Mouse (Mus musculus): ENCODE results near the gene Zfp935. TPM values are rescaled to one million over a fixed set of nuclear protein-coding genes. Genes with fewer than 3 reads are reported as not detected.
A peak's percentile ranks its signal among the peaks of the same experiment; 100 is the strongest.
"Not testable (repeated sequence)": the region's sequence is repeated elsewhere in the genome, so short reads cannot be mapped to it uniquely, and the experiment has no call there.

The Zfp935 gene
- polyA plus RNA-seq (2014; fragmentation: Nextera tagmentation; extraction: Ambion mirVana), result not detected in 2 replicates

DNA sequence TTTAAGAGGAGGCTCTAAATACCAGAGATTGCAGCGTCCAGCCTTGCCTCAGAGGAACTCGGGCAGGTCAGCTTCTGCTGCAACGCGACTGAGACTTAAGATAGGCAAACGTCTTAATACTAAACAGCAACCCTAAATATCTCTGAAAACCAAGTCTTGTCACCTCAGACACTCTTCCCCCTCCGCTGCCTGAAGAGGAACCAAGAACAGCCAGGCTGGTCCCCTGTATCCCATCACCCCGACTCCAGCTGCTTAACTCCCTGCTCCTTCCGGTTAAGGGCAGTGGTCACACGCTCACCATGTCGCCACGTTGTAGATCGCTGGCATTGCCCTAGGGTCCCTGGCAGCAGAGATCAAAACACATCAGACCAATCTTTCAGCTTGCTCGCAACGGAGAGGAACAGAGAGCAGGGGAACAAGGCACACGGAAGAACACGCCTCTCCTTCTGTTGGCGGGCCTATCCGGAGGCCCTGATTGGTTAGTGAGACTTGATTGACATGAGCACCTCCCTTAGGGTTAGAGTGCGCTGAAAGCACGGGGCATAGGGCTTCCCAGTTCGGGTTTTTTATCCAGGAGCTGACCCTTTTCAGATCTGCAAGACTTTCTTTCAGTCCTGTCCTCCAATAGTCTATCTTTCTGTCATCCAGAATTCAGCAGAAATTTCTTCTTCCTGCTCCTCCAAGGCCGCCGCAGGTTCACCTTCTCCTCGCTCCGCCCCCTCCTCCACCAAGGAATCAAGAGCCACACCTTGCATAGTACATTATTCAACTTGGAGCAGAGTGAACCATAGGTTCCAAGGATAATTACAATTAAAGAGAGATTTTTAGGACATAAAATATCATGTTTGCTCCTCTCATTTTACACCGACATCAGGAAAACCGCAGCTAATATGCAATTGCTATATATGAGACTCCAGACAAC is at the start of gene Zfp935:
Gene Zfp935 (minus strand): TSS at position 323 of the 922 bp plus-strand sequence.
- Histone ChIP-seq H3K9ac (ENCODE audit: low read depth, low read length) (peak within 1 kb of the TSS; percentile 58), H3K36me3 (ENCODE audit: control insufficient read depth, insufficient read depth, low read length) (peaks cover 11% of the 10 kb centered on the region; the same call in 1 of the 2 replicates), H3K9me3 (ENCODE audit: control insufficient read depth, low read length) (peaks cover 18% of the 10 kb centered on the region), H3K4me3 (ENCODE audit: low read depth, low read length) (peak within 1 kb of the TSS; percentile 40), H3K4me2 (ENCODE audit: low read depth, low read length) (peak within 1 kb of the TSS; percentile 40)
- not testable (repeated sequence) for H3K27me3 ChIP-seq (replicated peaks; ENCODE audit: control insufficient read depth, insufficient read depth, low read length); H3K4me1 ChIP-seq (ENCODE audit: control insufficient read depth, insufficient read depth, low read length); H3K27ac ChIP-seq (replicated peaks; ENCODE audit: low read depth, low read length)
- 2% methylated on average over 23 of the region's 27 CpGs for WGBS
- DNase-seq (ENCODE audit: low spot score) (peak; percentile 0), ATAC-seq (ENCODE audit: low read depth) (0 out of 2 replicates have a peak, but pooled peaks have one; percentile 57)

GRCm38 (mm10) chr13:62571099-62571498 is 12.8 kb upstream of the Zfp935 start, which contains the start of gene Zfp934:
TSS of gene Zfp934 (minus strand) at chr13:62571199.
- H3K9ac ChIP-seq (ENCODE audit: low read depth, low read length); H3K4me3 ChIP-seq (ENCODE audit: low read depth, low read length); ATAC-seq (ENCODE audit: low read depth); H3K27me3 ChIP-seq (replicated peaks; ENCODE audit: control insufficient read depth, insufficient read depth, low read length); H3K4me1 ChIP-seq (ENCODE audit: control insufficient read depth, insufficient read depth, low read length); H3K9me3 ChIP-seq (ENCODE audit: control insufficient read depth, low read length); H3K4me2 ChIP-seq (ENCODE audit: low read depth, low read length); H3K36me3 ChIP-seq (ENCODE audit: control insufficient read depth, insufficient read depth, low read length); H3K27ac ChIP-seq (replicated peaks; ENCODE audit: low read depth, low read length); DNase-seq (ENCODE audit: low spot score): not testable (repeated sequence)
- WGBS, result 95% methylated on average over 2 of the region's 6 CpGs

DNA sequence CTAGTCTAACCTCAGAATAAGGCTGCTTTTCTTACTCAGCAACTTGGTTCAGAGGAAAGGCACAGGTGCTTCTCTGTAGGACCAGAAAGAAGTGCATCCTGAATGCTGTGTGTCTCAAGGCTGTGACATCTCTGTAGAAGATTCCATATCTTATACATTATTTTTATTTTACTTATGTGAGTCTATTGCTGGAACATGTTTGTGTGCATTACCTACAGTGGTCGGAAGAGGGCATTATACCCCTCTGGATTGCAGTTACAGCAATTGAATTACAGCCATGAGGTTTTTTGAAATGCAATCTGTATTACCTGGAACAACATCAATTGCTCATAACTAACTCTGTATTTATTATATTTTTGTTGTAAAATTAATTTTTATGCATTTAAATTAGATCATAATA is 3.4 kb upstream of the Zfp935 start:
- H3K4me3 ChIP-seq (ENCODE audit: low read depth, low read length); H3K9ac ChIP-seq (ENCODE audit: low read depth, low read length); H3K27ac ChIP-seq (replicated peaks; ENCODE audit: low read depth, low read length); H3K4me2 ChIP-seq (ENCODE audit: low read depth, low read length); H3K36me3 ChIP-seq (ENCODE audit: control insufficient read depth, insufficient read depth, low read length); H3K4me1 ChIP-seq (ENCODE audit: control insufficient read depth, insufficient read depth, low read length); H3K27me3 ChIP-seq (replicated peaks; ENCODE audit: control insufficient read depth, insufficient read depth, low read length); ATAC-seq (ENCODE audit: low read depth); H3K9me3 ChIP-seq (ENCODE audit: control insufficient read depth, low read length); DNase-seq (ENCODE audit: low spot score): not testable (repeated sequence)
- WGBS, result 22% methylated on average over 1 of the region's 1 CpGs

DNA sequence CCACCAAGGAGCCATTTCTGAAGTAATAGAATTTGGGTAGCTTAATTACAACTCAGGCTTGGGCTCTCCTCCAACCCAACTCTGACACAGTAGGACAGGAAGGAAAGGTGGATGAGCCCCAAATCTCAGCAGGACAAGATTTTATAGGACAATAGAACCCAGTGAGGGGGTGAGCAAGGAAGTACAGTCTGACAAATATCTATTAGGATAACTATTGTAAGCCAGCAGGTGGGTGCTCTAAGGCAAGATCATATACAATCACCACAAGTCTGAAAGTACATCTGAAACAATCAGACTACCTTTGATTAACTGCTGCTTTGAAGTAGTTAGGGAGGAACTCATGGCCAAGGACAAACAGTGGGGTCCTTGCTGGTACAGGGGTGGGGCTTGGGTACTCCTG is 28.2 kb downstream of the Zfp935 start:
- H3K4me1 ChIP-seq (ENCODE audit: control insufficient read depth, insufficient read depth, low read length); H3K27ac ChIP-seq (replicated peaks; ENCODE audit: low read depth, low read length); H3K27me3 ChIP-seq (replicated peaks; ENCODE audit: control insufficient read depth, insufficient read depth, low read length); H3K4me3 ChIP-seq (ENCODE audit: low read depth, low read length); H3K36me3 ChIP-seq (ENCODE audit: control insufficient read depth, insufficient read depth, low read length); H3K4me2 ChIP-seq (ENCODE audit: low read depth, low read length); H3K9ac ChIP-seq (ENCODE audit: low read depth, low read length); ATAC-seq (ENCODE audit: low read depth); H3K9me3 ChIP-seq (ENCODE audit: control insufficient read depth, low read length); DNase-seq (ENCODE audit: low spot score): not testable (repeated sequence)

- H3K27me3 ChIP-seq (replicated peaks; ENCODE audit: control insufficient read depth, insufficient read depth, low read length); ATAC-seq (ENCODE audit: low read depth); H3K4me1 ChIP-seq (ENCODE audit: control insufficient read depth, insufficient read depth, low read length); DNase-seq (ENCODE audit: low spot score); H3K4me3 ChIP-seq (ENCODE audit: low read depth, low read length); H3K4me2 ChIP-seq (ENCODE audit: low read depth, low read length); H3K36me3 ChIP-seq (ENCODE audit: control insufficient read depth, insufficient read depth, low read length); H3K27ac ChIP-seq (replicated peaks; ENCODE audit: low read depth, low read length); H3K9me3 ChIP-seq (ENCODE audit: control insufficient read depth, low read length); H3K9ac ChIP-seq (ENCODE audit: low read depth, low read length): not testable (repeated sequence)
- WGBS, result 87% methylated on average over 1 of the region's 1 CpGs
These were observed 47.5 kb downstream of the Zfp935 start for GRCm38 (mm10) chr13:62510641-62511420.

DNA sequence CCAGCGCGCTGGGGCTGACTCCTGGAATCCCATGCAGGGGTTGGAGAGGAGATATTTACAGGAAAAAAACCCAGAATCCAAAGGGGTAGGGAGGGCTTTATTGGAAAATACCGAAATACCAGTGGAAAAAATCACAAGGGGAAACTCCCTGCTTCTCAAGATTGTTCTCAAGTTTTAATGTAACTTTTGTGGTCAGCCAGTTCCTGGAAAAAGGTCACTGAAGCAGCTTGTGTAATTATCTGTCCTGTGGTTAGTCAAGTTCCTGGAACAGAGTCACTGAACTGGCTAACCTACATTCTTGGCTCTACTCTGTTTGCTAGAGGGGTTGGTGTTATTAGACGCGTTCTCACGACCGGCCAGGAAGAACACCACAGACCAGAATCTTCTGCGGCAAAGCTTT is 85.7 kb downstream of the Zfp935 start:
- not testable (repeated sequence) for H3K36me3 ChIP-seq (ENCODE audit: control insufficient read depth, insufficient read depth, low read length); DNase-seq (ENCODE audit: low spot score); H3K4me1 ChIP-seq (ENCODE audit: control insufficient read depth, insufficient read depth, low read length); H3K4me3 ChIP-seq (ENCODE audit: low read depth, low read length); H3K4me2 ChIP-seq (ENCODE audit: low read depth, low read length); ATAC-seq (ENCODE audit: low read depth); H3K27ac ChIP-seq (replicated peaks; ENCODE audit: low read depth, low read length); H3K27me3 ChIP-seq (replicated peaks; ENCODE audit: control insufficient read depth, insufficient read depth, low read length); H3K9ac ChIP-seq (ENCODE audit: low read depth, low read length)
- peaks cover 12% of the 10 kb centered on the region for H3K9me3 ChIP-seq (ENCODE audit: control insufficient read depth, low read length)
- 94% methylated on average over 8 of the region's 8 CpGs for WGBS

GRCm38 (mm10) chr13:62469947-62470346 is 88.4 kb downstream of the Zfp935 start:
- H3K27me3 ChIP-seq (replicated peaks; ENCODE audit: control insufficient read depth, insufficient read depth, low read length); H3K36me3 ChIP-seq (ENCODE audit: control insufficient read depth, insufficient read depth, low read length); H3K9ac ChIP-seq (ENCODE audit: low read depth, low read length); H3K4me1 ChIP-seq (ENCODE audit: control insufficient read depth, insufficient read depth, low read length); ATAC-seq (ENCODE audit: low read depth); H3K4me3 ChIP-seq (ENCODE audit: low read depth, low read length); H3K4me2 ChIP-seq (ENCODE audit: low read depth, low read length); H3K27ac ChIP-seq (replicated peaks; ENCODE audit: low read depth, low read length): not testable (repeated sequence)
- peaks cover 17% of the 10 kb centered on the region for H3K9me3 ChIP-seq (ENCODE audit: control insufficient read depth, low read length)
- DNase-seq (ENCODE audit: low spot score), result peak; percentile 23

DNA sequence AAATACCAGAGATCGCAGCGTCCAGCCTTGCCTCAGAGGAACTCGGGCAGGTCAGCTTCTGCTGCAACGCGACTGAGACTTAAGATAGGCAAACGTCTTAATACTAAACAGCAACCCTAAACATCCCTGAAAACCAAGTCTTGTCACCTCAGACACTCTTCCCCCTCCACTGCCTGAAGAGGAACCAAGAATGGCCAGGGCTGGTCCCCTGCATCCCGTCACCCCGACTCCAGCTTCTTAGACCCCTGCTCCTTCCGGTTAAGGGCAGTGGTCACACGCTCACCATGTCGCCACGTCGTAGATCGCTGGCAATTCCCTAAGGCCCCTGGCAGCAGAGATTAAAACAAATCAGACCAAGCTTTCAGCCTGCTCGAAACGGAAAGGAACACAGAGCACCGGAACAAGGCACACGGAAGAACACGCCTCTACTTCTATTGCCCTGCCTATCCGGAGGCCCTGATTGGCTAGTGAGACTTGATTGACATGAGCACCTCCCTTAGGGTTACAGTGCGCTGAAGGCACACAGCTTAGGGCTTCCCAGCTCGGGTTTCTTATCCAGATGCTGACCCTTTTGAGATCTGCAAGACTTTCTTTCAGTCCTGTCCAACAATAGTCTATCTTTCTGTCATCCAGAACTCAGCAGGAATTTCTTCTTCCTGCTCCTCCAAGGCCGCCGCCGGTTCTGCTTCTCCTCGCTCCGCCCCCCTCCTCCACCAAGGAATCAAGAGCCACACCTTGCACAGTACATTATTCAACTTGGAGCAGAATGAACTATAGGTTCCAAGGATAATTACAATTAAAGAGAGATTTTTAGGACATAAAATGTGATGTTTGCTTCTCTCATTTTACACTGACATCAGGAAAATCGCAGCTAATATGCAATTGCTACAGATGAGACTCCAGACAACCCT is 91.6 kb downstream of the Zfp935 start, which contains the start of gene Gm49359:
Gene Gm49359 (minus strand): TSS at position 409 of the 911 bp plus-strand sequence.
- H3K4me3 ChIP-seq (ENCODE audit: low read depth, low read length), result peak within 1 kb of the TSS; percentile 65
- not testable (repeated sequence) for H3K27me3 ChIP-seq (replicated peaks; ENCODE audit: control insufficient read depth, insufficient read depth, low read length); H3K4me1 ChIP-seq (ENCODE audit: control insufficient read depth, insufficient read depth, low read length); H3K27ac ChIP-seq (replicated peaks; ENCODE audit: low read depth, low read length)
- peak within 1 kb of the TSS; percentile 43 for H3K4me2 ChIP-seq (ENCODE audit: low read depth, low read length)
- peaks cover 21% of the 10 kb centered on the region for H3K9me3 ChIP-seq (ENCODE audit: control insufficient read depth, low read length)
- ATAC-seq (ENCODE audit: low read depth) (peak; percentile 100), DNase-seq (ENCODE audit: low spot score) (peak; percentile 96)
- peak within 1 kb of the TSS; percentile 83 for H3K9ac ChIP-seq (ENCODE audit: low read depth, low read length)
- peaks cover 14% of the 10 kb centered on the region; the same call in 1 of the 2 replicates for H3K36me3 ChIP-seq (ENCODE audit: control insufficient read depth, insufficient read depth, low read length)
- 1% methylated on average over 27 of the region's 28 CpGs for WGBS

Measured in embryonic facial prominence, embryonic 14.5 days (tissue).